Mouse (Mus musculus): ENCODE results near the gene Gfy.

GRCm38 (mm10) chr7:45161612-45162473 is 17.5 kb downstream of the Gfy start:
- TF ChIP-seq CTCF (IDR thresholded peaks at IDR 0.05; ENCODE audit: low read depth) (peak; percentile 75), EP300 (IDR thresholded peaks at IDR 0.05; ENCODE audit: low read depth) (no peak)

Data from heart, postnatal 0 days (tissue).